Mouse (Mus musculus): ENCODE results near the gene Dhrs13. TPM values are rescaled to one million over a fixed set of nuclear protein-coding genes. Genes with fewer than 3 reads are reported as not detected.
"Not testable (repeated sequence)": the region's sequence is repeated elsewhere in the genome, so short reads cannot be mapped to it uniquely, and the experiment has no call there.

Gene Dhrs13
- polyA plus RNA-seq, 1 experiment from 2014 or later, result 17.3 TPM

GRCm38 (mm10) chr11:78033931-78034617 lies 2.0 kb downstream of the Dhrs13 start:
- Histone ChIP-seq H3K36me3 (replicated peaks; ENCODE audit: control insufficient read depth, insufficient read depth, low read depth, low read length) (no peaks in the 10 kb centered on the region; the same call in none of the 2 replicates), H3K4me2 (ENCODE audit: low read depth, low read length) (no peak overlapping the region), H3K4me1 (ENCODE audit: control insufficient read depth, insufficient read depth, low read length) (no peaks in the 10 kb centered on the region; the same call in 1 of the 2 replicates), H3K4me3 (ENCODE audit: low read depth, low read length) (no peak overlapping the region), H3K27ac (replicated peaks; ENCODE audit: low read depth, low read length) (no peak overlapping the region), H3K9me3 (replicated peaks; ENCODE audit: control insufficient read depth, low read length) (no peaks in the 10 kb centered on the region), H3K27me3 (ENCODE audit: control insufficient read depth, insufficient read depth, low read length) (no peaks in the 10 kb centered on the region), H3K9ac (replicated peaks; ENCODE audit: low read length) (no peak overlapping the region)
- no peak for ATAC-seq (replicated peaks; ENCODE audit: insufficient number of reproducible peaks, low FRiP score, low TSS enrichment, low read depth)
- no peak for DNase-seq (ENCODE audit: low spot score)
- WGBS, result 92% methylated on average over 23 of the region's 23 CpGs

DNA sequence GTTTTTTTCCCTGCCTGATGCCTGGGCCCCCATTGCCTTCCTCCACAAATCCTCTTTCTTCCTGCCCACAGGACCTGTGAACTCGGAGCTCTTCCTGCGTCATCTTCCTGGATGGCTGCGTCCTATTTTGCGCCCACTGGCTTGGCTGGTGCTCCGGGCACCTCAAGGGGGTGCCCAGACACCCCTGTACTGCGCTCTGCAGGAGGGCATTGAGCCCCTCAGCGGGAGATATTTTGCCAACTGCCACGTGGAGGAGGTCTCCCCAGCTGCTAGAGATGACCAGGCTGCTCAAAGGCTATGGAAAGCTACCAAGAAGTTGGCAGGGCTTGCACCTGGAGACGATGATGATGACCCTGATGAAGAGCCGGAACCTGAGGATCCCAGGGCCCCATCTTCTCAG lies 4.7 kb downstream of the Dhrs13 start:
- WGBS, result 84% methylated on average over 10 of the region's 10 CpGs
- H3K4me2 ChIP-seq (ENCODE audit: low read depth, low read length), result no peak overlapping the region
- no peak overlapping the region for H3K27ac ChIP-seq (replicated peaks; ENCODE audit: low read depth, low read length)
- H3K4me1 ChIP-seq (ENCODE audit: control insufficient read depth, insufficient read depth, low read length), result no peaks in the 10 kb centered on the region; the same call in 1 of the 2 replicates
- no peaks in the 10 kb centered on the region; the same call in 1 of the 2 replicates for H3K36me3 ChIP-seq (replicated peaks; ENCODE audit: control insufficient read depth, insufficient read depth, low read depth, low read length)
- DNase-seq (ENCODE audit: low spot score) (no peak), ATAC-seq (replicated peaks; ENCODE audit: insufficient number of reproducible peaks, low FRiP score, low TSS enrichment, low read depth) (no peak)
- no peak overlapping the region for H3K9ac ChIP-seq (replicated peaks; ENCODE audit: low read length)
- no peaks in the 10 kb centered on the region for H3K27me3 ChIP-seq (ENCODE audit: control insufficient read depth, insufficient read depth, low read length)
- no peak overlapping the region for H3K4me3 ChIP-seq (ENCODE audit: low read depth, low read length)
- H3K9me3 ChIP-seq (replicated peaks; ENCODE audit: control insufficient read depth, low read length), result no peaks in the 10 kb centered on the region

DNA sequence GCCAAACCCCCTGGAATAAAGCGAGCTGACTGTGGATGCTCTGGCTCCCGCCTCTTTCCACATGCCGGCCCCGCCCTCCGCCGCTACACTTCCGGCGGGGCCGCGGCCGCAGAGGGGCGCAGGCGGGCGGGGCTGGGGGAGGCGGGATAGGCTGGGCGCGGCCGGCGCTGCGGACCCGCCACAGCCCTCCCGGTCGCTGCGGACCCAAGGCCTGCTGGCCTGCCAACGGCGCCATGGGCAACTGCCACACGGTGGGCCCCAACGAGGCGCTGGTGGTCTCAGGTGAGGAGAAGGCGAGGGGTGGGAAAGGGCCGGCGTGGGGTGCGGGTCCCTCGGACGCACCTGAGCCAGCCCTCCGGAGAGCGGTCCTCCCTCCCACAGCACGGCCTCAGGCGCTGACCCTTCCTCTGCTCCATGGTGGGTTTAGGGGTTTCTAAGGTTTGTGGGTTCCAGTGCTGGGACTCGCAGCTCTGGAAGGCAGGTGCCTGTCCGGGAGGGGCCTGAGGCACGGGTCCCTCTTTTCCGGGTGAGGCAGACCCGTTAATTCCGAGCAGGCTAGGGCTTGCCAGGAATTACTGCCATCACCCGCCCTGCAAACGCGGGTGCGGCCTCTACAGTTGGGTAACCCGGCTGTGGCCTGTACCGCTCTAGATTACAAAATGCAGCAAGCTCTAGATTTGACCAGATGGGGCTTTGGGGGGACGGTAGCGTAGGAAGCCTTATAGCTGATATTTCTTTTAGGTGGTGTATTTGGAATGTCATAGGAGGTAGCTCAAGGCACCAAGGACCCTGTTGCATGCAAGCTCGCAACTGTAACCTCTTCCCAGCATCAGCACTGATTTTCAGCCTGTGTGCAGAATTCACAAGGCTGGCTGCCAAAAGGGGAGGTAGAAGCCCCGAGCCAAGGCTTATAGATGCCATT lies 6.0 kb downstream of the Dhrs13 start, which contains the start of gene Flot2:
TSS of gene Flot2 (plus strand) at position 101 of the 922 bp plus-strand sequence.
- peak; percentile 82 for DNase-seq (ENCODE audit: low spot score)
- Histone ChIP-seq H3K9ac (replicated peaks; ENCODE audit: low read length) (peak within 1 kb of the TSS; percentile 86), H3K4me3 (ENCODE audit: low read depth, low read length) (peak within 1 kb of the TSS; percentile 88), H3K4me2 (ENCODE audit: low read depth, low read length) (peak within 1 kb of the TSS; percentile 87), H3K9me3 (replicated peaks; ENCODE audit: control insufficient read depth, low read length) (no peaks in the 10 kb centered on the region), H3K36me3 (replicated peaks; ENCODE audit: control insufficient read depth, insufficient read depth, low read depth, low read length) (no peaks in the 10 kb centered on the region; the same call in 1 of the 2 replicates), H3K27ac (replicated peaks; ENCODE audit: low read depth, low read length) (no peak within 1 kb of the TSS; the same call in 1 of the 2 replicates), H3K27me3 (ENCODE audit: control insufficient read depth, insufficient read depth, low read length) (no peaks in the 10 kb centered on the region), H3K4me1 (ENCODE audit: control insufficient read depth, insufficient read depth, low read length) (no peaks in the 10 kb centered on the region; the same call in 1 of the 2 replicates)
- 5% methylated on average over 44 of the region's 55 CpGs for WGBS
- ATAC-seq (replicated peaks; ENCODE audit: insufficient number of reproducible peaks, low FRiP score, low TSS enrichment, low read depth), result peak; percentile 84

GRCm38 (mm10) chr11:78040878-78041277 lies 8.8 kb downstream of the Dhrs13 start:
- DNase-seq (ENCODE audit: low spot score) (no peak), ATAC-seq (replicated peaks; ENCODE audit: insufficient number of reproducible peaks, low FRiP score, low TSS enrichment, low read depth) (no peak)
- WGBS, result 68% methylated on average over 2 of the region's 2 CpGs
- Histone ChIP-seq H3K4me3 (ENCODE audit: low read depth, low read length) (no peak overlapping the region), H3K9ac (replicated peaks; ENCODE audit: low read length) (no peak overlapping the region), H3K27me3 (ENCODE audit: control insufficient read depth, insufficient read depth, low read length) (no peaks in the 10 kb centered on the region), H3K4me2 (ENCODE audit: low read depth, low read length) (no peak overlapping the region), H3K9me3 (replicated peaks; ENCODE audit: control insufficient read depth, low read length) (no peaks in the 10 kb centered on the region), H3K4me1 (ENCODE audit: control insufficient read depth, insufficient read depth, low read length) (no peaks in the 10 kb centered on the region; the same call in 1 of the 2 replicates), H3K27ac (replicated peaks; ENCODE audit: low read depth, low read length) (no peak overlapping the region), H3K36me3 (replicated peaks; ENCODE audit: control insufficient read depth, insufficient read depth, low read depth, low read length) (no peaks in the 10 kb centered on the region)

- H3K4me1 ChIP-seq (ENCODE audit: control insufficient read depth, insufficient read depth, low read length); ATAC-seq (replicated peaks; ENCODE audit: insufficient number of reproducible peaks, low FRiP score, low TSS enrichment, low read depth); H3K27me3 ChIP-seq (ENCODE audit: control insufficient read depth, insufficient read depth, low read length); H3K4me3 ChIP-seq (ENCODE audit: low read depth, low read length); H3K4me2 ChIP-seq (ENCODE audit: low read depth, low read length); H3K9ac ChIP-seq (replicated peaks; ENCODE audit: low read length); H3K9me3 ChIP-seq (replicated peaks; ENCODE audit: control insufficient read depth, low read length); DNase-seq (ENCODE audit: low spot score); H3K27ac ChIP-seq (replicated peaks; ENCODE audit: low read depth, low read length); H3K36me3 ChIP-seq (replicated peaks; ENCODE audit: control insufficient read depth, insufficient read depth, low read depth, low read length): not testable (repeated sequence)
- WGBS, result 88% methylated on average over 4 of the region's 4 CpGs
Measured at GRCm38 (mm10) chr11:78042290-78042870, 10.3 kb downstream of the Dhrs13 start.

DNA sequence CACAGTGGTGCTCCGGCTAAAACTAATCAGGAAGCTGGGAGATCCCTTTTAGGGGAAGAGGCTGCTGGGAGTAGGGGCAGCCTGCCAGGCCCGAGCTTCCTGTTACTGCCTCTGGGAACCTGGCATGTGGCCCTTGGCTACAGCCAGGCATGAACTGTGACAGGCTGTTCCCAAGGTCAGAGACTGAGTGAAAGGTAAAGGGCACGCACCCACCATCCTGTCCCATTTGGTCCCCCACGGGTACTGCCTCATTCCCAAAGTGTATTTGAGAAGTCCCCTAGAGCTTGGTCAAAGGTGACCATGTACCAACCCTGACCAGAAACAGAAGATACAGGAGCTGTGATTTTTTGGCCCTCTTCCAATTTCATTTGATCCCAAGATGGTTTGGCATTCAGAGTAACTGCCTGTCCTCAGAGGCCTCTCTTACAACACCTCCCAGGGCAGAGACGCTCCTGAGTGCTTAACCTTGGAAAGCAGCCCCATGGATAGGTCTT lies 12.7 kb downstream of the Dhrs13 start:
- no peaks in the 10 kb centered on the region for H3K9me3 ChIP-seq (replicated peaks; ENCODE audit: control insufficient read depth, low read length)
- H3K27ac ChIP-seq (replicated peaks; ENCODE audit: low read depth, low read length), result no peak overlapping the region
- 76% methylated on average over 5 of the region's 5 CpGs for WGBS
- H3K27me3 ChIP-seq (ENCODE audit: control insufficient read depth, insufficient read depth, low read length), result no peaks in the 10 kb centered on the region
- H3K4me2 ChIP-seq (ENCODE audit: low read depth, low read length), result no peak overlapping the region
- no peak overlapping the region for H3K4me3 ChIP-seq (ENCODE audit: low read depth, low read length)
- DNase-seq (ENCODE audit: low spot score), result no peak
- no peaks in the 10 kb centered on the region for H3K4me1 ChIP-seq (ENCODE audit: control insufficient read depth, insufficient read depth, low read length)
- no peak for ATAC-seq (replicated peaks; ENCODE audit: insufficient number of reproducible peaks, low FRiP score, low TSS enrichment, low read depth)
- H3K36me3 ChIP-seq (replicated peaks; ENCODE audit: control insufficient read depth, insufficient read depth, low read depth, low read length), result no peaks in the 10 kb centered on the region
- H3K9ac ChIP-seq (replicated peaks; ENCODE audit: low read length), result no peak overlapping the region

GRCm38 (mm10) chr11:78048637-78049036 lies 16.6 kb downstream of the Dhrs13 start:
- not testable (repeated sequence) for H3K9ac ChIP-seq (replicated peaks; ENCODE audit: low read length); H3K4me1 ChIP-seq (ENCODE audit: control insufficient read depth, insufficient read depth, low read length); H3K4me3 ChIP-seq (ENCODE audit: low read depth, low read length); DNase-seq (ENCODE audit: low spot score); H3K27ac ChIP-seq (replicated peaks; ENCODE audit: low read depth, low read length); H3K27me3 ChIP-seq (ENCODE audit: control insufficient read depth, insufficient read depth, low read length); H3K36me3 ChIP-seq (replicated peaks; ENCODE audit: control insufficient read depth, insufficient read depth, low read depth, low read length); H3K9me3 ChIP-seq (replicated peaks; ENCODE audit: control insufficient read depth, low read length); H3K4me2 ChIP-seq (ENCODE audit: low read depth, low read length); ATAC-seq (replicated peaks; ENCODE audit: insufficient number of reproducible peaks, low FRiP score, low TSS enrichment, low read depth)
- 100% methylated on average over 2 of the region's 4 CpGs for WGBS

Measured in embryonic facial prominence, embryonic 11.5 days (tissue).